Mouse (Mus musculus) forebrain, postnatal 0 days (tissue): Measurements from ENCODE around the gene Slco3a1. TPM values are rescaled to one million over a fixed set of nuclear protein-coding genes. Genes with fewer than 3 reads are reported as not detected.
A peak's percentile ranks its signal among the peaks of the same experiment; 100 is the strongest.

Source experiments
- ATAC-seq: fragments of 200-750 bp; cut with Nextera tagmentation; 2 replicates; pipeline ENCODE4 v1.8.0; 2017; ENCODE audit warnings: mild to moderate bottlenecking, moderate library complexity
- DNase-seq: peaks from one replicate; pipeline ENCODE4 v3.0.0-alpha.2; 2015
- H3K27ac ChIP-seq: fragments of 300-500 bp; sonication (generic); 2 replicates; pipeline ENCODE4 v1.5.1; 2014; ENCODE audit warnings: low read depth, mild to moderate bottlenecking, antibody characterized with exemption, low read length, moderate library complexity, mixed read lengths
- H3K27me3 ChIP-seq: fragments of 300-500 bp; sonication (generic); 2 replicates; pipeline ENCODE4 v1.6.1; 2014; ENCODE audit warnings: mild to moderate bottlenecking, low read length, mixed read lengths; ENCODE audit not compliant: insufficient read depth
- H3K36me3 ChIP-seq: fragments of 300-500 bp; sonication (generic); 2 replicates; pipeline ENCODE4 v1.6.1; 2014; ENCODE audit warnings: mild to moderate bottlenecking, moderate library complexity; ENCODE audit not compliant: insufficient read depth
- H3K4me1 ChIP-seq: fragments of 300-500 bp; sonication (generic); 2 replicates; pipeline ENCODE4 v1.6.1; 2014; ENCODE audit warnings: antibody characterized with exemption; ENCODE audit not compliant: insufficient read depth
- H3K4me2 ChIP-seq: fragments of 300-500 bp; sonication (generic); 2 replicates; pipeline ENCODE4 v1.6.1; 2014; ENCODE audit warnings: low read depth, mild to moderate bottlenecking, moderate library complexity
- H3K4me3 ChIP-seq: fragments of 300-500 bp; sonication (generic); 2 replicates; pipeline ENCODE4 v1.5.1; 2014; ENCODE audit warnings: low read depth, low read length, mixed read lengths
- H3K9ac ChIP-seq: fragments of 300-500 bp; sonication (generic); 2 replicates; pipeline ENCODE4 v1.6.1; 2014; ENCODE audit warnings: mild to moderate bottlenecking
- H3K9me3 ChIP-seq: fragments of 300-500 bp; sonication (generic); 2 replicates; pipeline ENCODE4 v1.6.1; 2016; ENCODE audit warnings: low read length
- CTCF ChIP-seq: sonication (generic); IDR thresholded peaks from 2 replicates; pipeline ENCODE4 v1.5.1; 2016; ENCODE audit warnings: antibody characterized with exemption, control low read depth, low read depth
- WGBS: fragments of 180-500 bp; shearing (Covaris S2); extraction: QIAGEN DNeasy Blood & Tissue Kit; methylation state at CpG from one replicate; pipeline ENCODE4 v1.1.7; 2014; 5-methylcytosine and 5-hydroxymethylcytosine counted together
- polyA plus RNA-seq: library from polyadenylated mRNA; unstranded; fragments of >200 nt; fragmentation: Nextera tagmentation; extraction: Ambion mirVana; gene quantifications from 2 replicates; pipeline ENCODE4 v1.2.1, GENCODE M21; 2015
- total RNA-seq: library from RNA; depleted of rRNA; stranded (reverse); fragments of >200 nt; gene quantifications from 2 replicates; pipeline ENCODE4 v1.2.3, GENCODE M21; 2014; rRNA removed

Slco3a1 gene
- total RNA-seq: 26.4 and 27.8 TPM in 2 replicates
- polyA plus RNA-seq: 18.2 and 25.2 TPM in 2 replicates

GRCm38 (mm10) chr7:74554608-74555311 lies at the start of gene Slco3a1:
Gene Slco3a1, minus strand, starts transcription at chr7:74554780.
- H3K4me2 ChIP-seq: peak within 1 kb of the TSS; percentile 83
- H3K9me3 ChIP-seq: no peaks in the 10 kb centered on the region
- no peaks in the 10 kb centered on the region for H3K36me3 ChIP-seq
- peak; percentile 76 for TF ChIP-seq CTCF
- 1% methylated on average over 50 of the region's 66 CpGs for WGBS
- H3K27ac ChIP-seq: peak within 1 kb of the TSS; percentile 89
- H3K4me3 ChIP-seq: peak within 1 kb of the TSS; percentile 83
- ATAC-seq: peak; percentile 87
- DNase-seq: peak; percentile 76
- peak within 1 kb of the TSS; percentile 87 for H3K9ac ChIP-seq
- peaks cover 16% of the 10 kb centered on the region; the same call in 1 of the 2 replicates for H3K4me1 ChIP-seq
- H3K27me3 ChIP-seq: no peaks in the 10 kb centered on the region

- Histone ChIP-seq H3K27ac (no peak overlapping the region), H3K27me3 (no peaks in the 10 kb centered on the region), H3K36me3 (no peaks in the 10 kb centered on the region), H3K9me3 (no peaks in the 10 kb centered on the region), H3K4me1 (no peaks in the 10 kb centered on the region), H3K9ac (no peak overlapping the region), H3K4me3 (no peak overlapping the region), H3K4me2 (no peak overlapping the region)
- ATAC-seq (no peak), DNase-seq (no peak)
- no peak for TF ChIP-seq CTCF
- WGBS: 94% methylated on average over 5 of the region's 5 CpGs
Observed at GRCm38 (mm10) chr7:74600996-74601395, 46.4 kb upstream of the Slco3a1 start.

DNA sequence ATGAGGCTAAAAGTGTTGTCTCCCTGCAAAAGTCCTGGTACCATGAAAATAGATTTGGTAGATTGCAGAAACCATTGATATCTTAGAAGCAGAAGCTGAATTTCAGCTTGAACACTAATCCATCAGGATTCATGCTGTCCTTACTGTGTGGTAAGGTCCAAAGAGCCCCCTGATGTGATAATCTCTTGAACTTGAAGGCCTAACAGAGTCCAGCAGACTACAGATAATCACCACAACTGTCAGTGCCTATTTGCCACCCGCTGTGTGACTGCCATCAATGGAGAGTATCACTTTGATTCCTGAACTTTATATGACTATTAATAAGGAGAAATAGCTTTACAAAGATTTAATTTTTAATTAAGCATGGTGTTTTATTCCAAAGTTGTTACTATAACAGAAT lies 24.8 kb upstream of the Slco3a1 start:
- no peak for DNase-seq
- 75% methylated on average over 1 of the region's 1 CpGs for whole genome bisulfite sequencing
- no peaks in the 10 kb centered on the region for H3K9me3 ChIP-seq
- no peaks in the 10 kb centered on the region for H3K4me1 ChIP-seq
- TF ChIP-seq CTCF: no peak
- H3K9ac ChIP-seq: no peak overlapping the region
- ATAC-seq: no peak
- H3K4me3 ChIP-seq: no peak overlapping the region
- H3K4me2 ChIP-seq: no peak overlapping the region
- no peaks in the 10 kb centered on the region for H3K36me3 ChIP-seq
- no peaks in the 10 kb centered on the region for H3K27me3 ChIP-seq
- H3K27ac ChIP-seq: no peak overlapping the region

- WGBS: 65% methylated on average over 3 of the region's 3 CpGs
- no peak for TF ChIP-seq CTCF
- no peak for ATAC-seq
- H3K27ac ChIP-seq: no peak overlapping the region
- H3K4me2 ChIP-seq: no peak overlapping the region
- no peak for DNase-seq
- H3K36me3 ChIP-seq: no peaks in the 10 kb centered on the region
- H3K4me1 ChIP-seq: no peaks in the 10 kb centered on the region
- H3K27me3 ChIP-seq: no peaks in the 10 kb centered on the region
- no peak overlapping the region for H3K9ac ChIP-seq
- no peaks in the 10 kb centered on the region for H3K9me3 ChIP-seq
- H3K4me3 ChIP-seq: no peak overlapping the region
Observed at GRCm38 (mm10) chr7:74575678-74576077, 21.1 kb upstream of the Slco3a1 start.

GRCm38 (mm10) chr7:74555416-74555815 lies 836 bp upstream of the Slco3a1 start:
- TF ChIP-seq CTCF: peak; percentile 75
- Histone ChIP-seq H3K27ac (peak overlapping the region; percentile 89), H3K4me2 (peak overlapping the region; percentile 83), H3K4me1 (peaks cover 16% of the 10 kb centered on the region; the same call in 1 of the 2 replicates), H3K9ac (peak overlapping the region; percentile 87), H3K36me3 (no peaks in the 10 kb centered on the region), H3K9me3 (no peaks in the 10 kb centered on the region), H3K4me3 (peak overlapping the region; percentile 83), H3K27me3 (no peaks in the 10 kb centered on the region)
- peak; percentile 79 for DNase-seq
- WGBS: 13% methylated on average over 6 of the region's 6 CpGs
- ATAC-seq: peak; percentile 49

DNA sequence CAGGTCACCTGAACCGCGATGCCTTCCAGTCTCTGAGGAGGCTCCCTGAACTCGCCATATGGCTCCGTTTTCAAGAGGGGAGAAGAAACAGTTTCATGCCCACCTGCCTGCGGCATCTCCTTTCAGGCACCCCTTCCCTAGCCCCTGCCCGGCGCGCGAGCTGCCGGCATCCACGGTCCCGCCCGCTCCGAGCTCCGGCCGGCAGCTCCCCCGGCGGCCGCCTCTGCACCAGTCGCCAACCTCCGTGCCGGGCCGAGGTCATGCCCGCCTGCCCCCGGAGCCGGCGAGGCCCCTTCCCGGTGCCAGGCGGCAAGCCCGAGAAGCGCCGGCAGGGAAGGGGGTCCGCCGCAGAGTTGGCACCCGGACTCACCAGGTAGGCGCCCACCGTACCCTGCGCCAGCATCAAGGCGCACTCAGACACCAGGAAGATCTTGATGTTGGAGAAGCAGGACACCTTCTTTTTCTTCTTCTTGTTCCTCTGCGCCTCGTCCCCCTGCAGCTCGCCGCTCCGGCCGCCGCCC lies 479 bp downstream of the Slco3a1 start:
- 2% methylated on average over 43 of the region's 46 CpGs for WGBS
- Histone ChIP-seq H3K27me3 (no peaks in the 10 kb centered on the region), H3K9me3 (no peaks in the 10 kb centered on the region), H3K36me3 (no peaks in the 10 kb centered on the region), H3K4me3 (peak overlapping the region; percentile 83), H3K4me1 (peaks cover 16% of the 10 kb centered on the region; the same call in 1 of the 2 replicates), H3K4me2 (peak overlapping the region; percentile 83), H3K27ac (peak overlapping the region; percentile 89), H3K9ac (peak overlapping the region; percentile 87)
- peak; percentile 62 for ATAC-seq
- peak; percentile 29 for TF ChIP-seq CTCF
- DNase-seq: peak; percentile 46

GRCm38 (mm10) chr7:74553111-74553650 lies 1.4 kb downstream of the Slco3a1 start:
- Histone ChIP-seq H3K4me3 (peak overlapping the region; percentile 83), H3K27ac (no peak overlapping the region), H3K4me2 (peak overlapping the region; percentile 83), H3K36me3 (no peaks in the 10 kb centered on the region), H3K27me3 (no peaks in the 10 kb centered on the region), H3K9ac (peak overlapping the region; percentile 87; the same call in 1 of the 2 replicates), H3K9me3 (no peaks in the 10 kb centered on the region), H3K4me1 (peaks cover 16% of the 10 kb centered on the region; the same call in 1 of the 2 replicates)
- no peak for TF ChIP-seq CTCF
- peak; percentile 8 for DNase-seq
- WGBS: 61% methylated on average over 8 of the region's 8 CpGs
- no peak for ATAC-seq
